Mouse (Mus musculus) embryonic fibroblast, embryonic 13.5 days (primary cell): Measurements from ENCODE around the gene Sdk2. TPM values are rescaled to one million over a fixed set of nuclear protein-coding genes. Genes with fewer than 3 reads are reported as not detected.

Experiments
- H3K27ac ChIP-seq: 2 replicates; pipeline ENCODE4 v1.5.1; 2012; ENCODE audit warnings: low read length, control low read depth, inconsistent platforms; ENCODE audit not compliant: insufficient read depth
- H3K4me1 ChIP-seq: 2 replicates; pipeline ENCODE4 v1.6.1; 2011; ENCODE audit warnings: low read length; ENCODE audit not compliant: control insufficient read depth, insufficient read depth
- H3K4me3 ChIP-seq: 2 replicates; pipeline ENCODE4 v1.5.1; 2011; ENCODE audit warnings: mild to moderate bottlenecking, control low read depth, low read length; ENCODE audit not compliant: insufficient read depth
- CTCF ChIP-seq: IDR thresholded peaks from 2 replicates; pipeline ENCODE4 v1.5.1; 2011; ENCODE audit warnings: mild to moderate bottlenecking, control low read depth, low read length, moderate library complexity, borderline replicate concordance; ENCODE audit not compliant: insufficient read depth
- POLR2A ChIP-seq: IDR thresholded peaks from 2 replicates; pipeline ENCODE4 v1.6.1; 2011; ENCODE audit warnings: low read depth, mild to moderate bottlenecking, control low read depth, low read length, moderate library complexity
- polyA plus RNA-seq: library from polyadenylated mRNA; stranded (reverse); fragments of >200 nt; gene quantifications from 2 replicates; pipeline ENCODE4 v1.2.4, GENCODE M21; 2011; ENCODE audit warnings: low read depth; ENCODE audit not compliant: missing spikeins, insufficient read length

The Sdk2 gene
- polyA plus RNA-seq, 1 experiment, result 0.83 TPM

DNA sequence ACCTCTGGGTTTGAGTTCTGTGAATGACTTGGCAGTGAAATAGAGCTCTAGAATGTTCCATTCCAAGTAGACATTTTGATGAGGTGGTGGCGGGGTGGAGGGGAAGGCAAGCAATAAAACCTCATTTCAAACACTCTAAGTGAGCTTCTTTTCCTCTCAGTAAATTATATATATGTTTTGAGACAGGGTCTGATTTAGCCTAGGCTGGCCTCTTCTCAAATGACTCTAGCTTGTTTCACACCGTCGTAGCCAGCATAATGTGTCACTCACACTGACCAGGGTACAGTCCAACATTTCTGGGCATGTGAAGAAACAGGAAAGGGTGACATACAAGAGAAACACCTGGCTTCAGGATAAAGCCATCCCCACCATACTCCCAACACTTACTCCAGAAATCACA lies 68.1 kb downstream of the Sdk2 start:
- TF ChIP-seq POLR2A (no peak), CTCF (no peak)
- H3K27ac ChIP-seq, result no peak overlapping the region
- H3K4me1 ChIP-seq, result no peaks in the 10 kb centered on the region
- H3K4me3 ChIP-seq, result no peak overlapping the region

DNA sequence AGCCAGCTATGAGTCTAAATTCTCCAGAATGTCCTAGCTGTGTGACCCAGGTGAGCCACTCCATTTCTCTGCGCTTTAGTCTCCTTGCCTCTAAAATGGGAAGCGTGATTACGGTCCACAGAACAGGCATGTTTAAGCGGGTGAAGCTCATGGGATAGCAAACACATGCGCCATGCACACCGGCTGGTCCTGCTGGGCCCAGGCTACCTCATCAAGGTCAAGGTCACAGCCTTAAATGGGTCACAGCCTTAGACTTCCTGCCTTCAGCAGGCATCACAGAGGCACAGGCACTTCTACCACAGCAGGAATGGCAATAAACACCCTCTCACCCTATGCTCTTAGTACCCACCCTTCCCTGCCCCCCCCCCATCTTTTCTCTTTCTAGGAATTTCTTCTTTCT lies 72.9 kb downstream of the Sdk2 start:
- Histone ChIP-seq H3K4me1 (no peaks in the 10 kb centered on the region), H3K27ac (no peak overlapping the region), H3K4me3 (no peak overlapping the region)
- TF ChIP-seq POLR2A, result no peak
- TF ChIP-seq CTCF, result no peak

DNA sequence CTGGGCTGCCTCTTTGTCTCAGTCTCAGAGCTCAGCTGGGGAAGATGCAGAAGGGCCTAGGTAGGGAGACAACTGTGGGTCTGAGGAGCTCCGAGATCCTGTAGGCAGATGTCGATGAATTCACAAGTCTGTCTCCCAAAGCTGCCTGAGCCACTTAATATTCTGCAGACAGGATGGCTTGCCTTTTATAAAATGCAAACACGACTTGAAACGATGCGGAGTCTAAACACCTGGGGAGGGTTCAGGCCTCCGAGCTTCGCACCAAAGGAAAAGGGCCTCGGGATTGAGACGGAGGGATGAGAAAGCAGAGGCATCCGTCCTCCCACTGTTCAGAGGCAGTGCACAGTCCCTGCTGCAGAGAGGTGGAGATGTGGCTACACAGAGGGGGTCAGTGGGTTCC lies 74.0 kb downstream of the Sdk2 start:
- TF ChIP-seq CTCF (no peak), POLR2A (no peak)
- Histone ChIP-seq H3K4me1 (no peaks in the 10 kb centered on the region), H3K27ac (no peak overlapping the region), H3K4me3 (no peak overlapping the region)

DNA sequence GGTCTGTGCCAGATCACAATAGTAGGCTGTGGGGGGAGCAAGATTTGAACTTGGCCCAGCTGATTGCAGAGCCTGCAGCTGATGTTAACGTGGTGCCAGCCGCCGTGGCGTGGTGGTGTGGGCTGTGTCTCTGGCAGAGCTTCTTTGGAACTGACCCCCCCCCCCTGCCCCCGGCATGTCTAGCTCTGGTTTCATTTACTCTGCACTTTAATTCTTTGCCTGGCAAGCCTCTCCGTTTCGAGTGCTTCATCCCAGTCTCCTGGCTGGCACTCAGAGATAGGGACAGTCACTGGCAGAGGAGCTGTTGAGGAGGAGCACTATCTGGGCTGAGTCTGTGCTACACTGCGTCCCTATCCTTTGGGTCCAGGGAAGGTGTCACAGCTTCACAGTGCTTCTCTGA lies 75.0 kb downstream of the Sdk2 start:
- H3K27ac ChIP-seq, result no peak overlapping the region
- TF ChIP-seq CTCF, result no peak
- no peak for TF ChIP-seq POLR2A
- no peak overlapping the region for H3K4me3 ChIP-seq
- no peaks in the 10 kb centered on the region for H3K4me1 ChIP-seq

DNA sequence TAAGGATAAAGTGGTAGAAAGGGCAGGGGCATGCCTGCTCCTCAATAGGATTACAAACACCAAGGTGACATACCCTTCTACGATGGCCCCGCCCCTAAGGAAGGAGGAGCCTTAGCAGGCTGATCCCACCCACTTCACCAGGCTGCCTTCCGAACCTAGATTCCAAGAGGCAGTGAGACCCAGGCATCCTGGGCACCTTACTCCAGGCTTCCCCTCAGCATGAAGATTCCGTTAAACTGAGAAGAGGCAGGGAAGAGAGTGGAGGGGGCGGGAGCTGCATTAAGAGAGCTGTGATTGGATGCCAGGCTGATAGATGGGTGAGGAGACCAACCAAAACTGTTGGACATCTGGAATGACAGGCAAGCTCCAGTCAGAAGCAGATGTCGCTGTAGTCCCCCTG lies 76.4 kb downstream of the Sdk2 start:
- TF ChIP-seq POLR2A (no peak), CTCF (no peak)
- Histone ChIP-seq H3K4me1 (no peaks in the 10 kb centered on the region), H3K27ac (no peak overlapping the region), H3K4me3 (no peak overlapping the region)

DNA sequence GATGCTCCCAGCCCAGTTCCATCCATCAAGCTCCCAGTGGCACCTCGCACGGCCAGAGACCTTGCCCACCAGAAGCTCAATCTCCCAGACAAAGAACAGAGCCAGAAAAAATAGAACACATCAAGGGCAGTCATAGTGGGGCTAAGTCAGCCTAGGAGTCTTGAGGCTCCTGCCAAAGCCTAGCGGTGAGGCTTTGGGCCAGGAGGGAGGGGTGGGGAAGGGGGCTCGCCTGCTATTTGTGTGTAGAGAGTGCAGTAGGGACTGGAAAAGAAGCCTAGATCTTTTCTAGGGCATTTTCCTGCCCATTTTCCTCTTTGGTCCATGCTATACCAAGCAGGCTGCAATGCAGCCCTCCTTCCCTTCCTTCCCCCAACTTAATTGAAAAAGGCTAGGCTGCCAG lies 76.8 kb downstream of the Sdk2 start:
- H3K4me3 ChIP-seq, result no peak overlapping the region
- TF ChIP-seq POLR2A, result no peak
- TF ChIP-seq CTCF, result no peak
- no peaks in the 10 kb centered on the region for H3K4me1 ChIP-seq
- H3K27ac ChIP-seq, result no peak overlapping the region

DNA sequence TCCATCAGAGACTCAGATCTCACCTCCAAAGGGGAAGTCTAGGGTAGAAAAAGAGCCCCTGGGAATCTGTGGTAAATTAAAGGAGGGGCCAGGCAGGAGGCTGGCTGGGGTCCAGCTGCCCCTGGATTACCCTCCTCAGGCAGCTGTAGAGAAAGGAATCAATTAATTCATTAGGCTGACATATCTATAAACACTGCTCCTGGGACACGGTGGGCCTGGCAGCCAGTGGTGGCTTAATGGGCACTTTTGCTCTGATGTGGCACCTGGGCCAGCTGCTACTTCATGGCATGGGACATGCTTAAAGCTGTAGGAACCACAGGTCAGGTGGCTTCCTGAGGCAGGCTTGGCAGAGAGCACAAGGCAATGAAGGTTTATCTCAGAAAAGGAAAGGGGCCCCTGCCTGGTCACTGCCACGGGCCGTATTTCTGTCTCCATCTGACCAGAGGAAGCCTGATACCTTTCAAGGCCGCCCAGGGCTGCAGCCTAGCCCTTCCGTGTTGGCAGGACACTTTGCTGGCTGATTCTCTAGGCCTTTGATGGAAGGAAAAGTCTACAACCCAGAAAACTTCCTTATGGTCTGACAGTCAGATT lies 80.9 kb downstream of the Sdk2 start:
- Histone ChIP-seq H3K4me3 (no peak overlapping the region), H3K4me1 (no peaks in the 10 kb centered on the region), H3K27ac (no peak overlapping the region)
- TF ChIP-seq CTCF (no peak), POLR2A (no peak)

DNA sequence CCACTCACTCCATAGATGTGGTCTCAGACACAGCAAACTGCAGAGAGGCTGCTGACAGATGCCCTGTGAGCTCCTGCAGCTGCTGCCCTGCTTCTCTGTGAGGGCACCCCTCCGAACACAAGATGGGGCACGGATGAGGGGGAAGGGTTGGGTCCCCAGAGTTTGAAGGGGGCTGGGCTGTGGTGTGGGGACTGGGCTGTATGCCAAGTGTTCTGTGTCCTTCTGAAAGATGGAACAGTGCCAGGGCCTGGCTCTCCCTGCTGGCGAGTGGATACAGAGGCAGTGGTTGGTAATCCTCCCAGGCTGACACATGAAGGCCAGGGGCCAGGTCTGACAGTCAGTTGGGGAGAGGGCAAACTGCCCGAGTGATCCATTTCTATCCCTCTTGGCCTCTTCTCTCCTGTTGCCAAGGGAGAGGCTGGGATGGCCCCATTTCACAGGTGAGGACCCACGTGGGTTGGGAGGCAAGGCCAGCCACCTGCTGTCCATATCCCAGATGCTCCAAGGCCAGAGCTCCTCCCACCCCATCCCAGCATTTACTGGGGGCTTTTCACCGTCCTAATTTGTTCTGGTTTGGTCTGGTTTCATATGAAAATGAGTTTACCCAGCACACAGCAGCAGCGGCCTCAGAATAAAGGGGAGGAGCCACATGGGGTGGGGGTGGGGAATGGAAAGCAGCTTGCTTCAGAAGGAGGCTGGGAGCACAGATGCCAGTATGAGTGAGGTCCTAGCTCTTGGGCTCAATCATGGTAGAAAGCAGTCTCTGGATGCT lies 84.9 kb downstream of the Sdk2 start:
- no peak overlapping the region for H3K27ac ChIP-seq
- no peaks in the 10 kb centered on the region for H3K4me1 ChIP-seq
- TF ChIP-seq CTCF, result no peak
- no peak overlapping the region for H3K4me3 ChIP-seq

DNA sequence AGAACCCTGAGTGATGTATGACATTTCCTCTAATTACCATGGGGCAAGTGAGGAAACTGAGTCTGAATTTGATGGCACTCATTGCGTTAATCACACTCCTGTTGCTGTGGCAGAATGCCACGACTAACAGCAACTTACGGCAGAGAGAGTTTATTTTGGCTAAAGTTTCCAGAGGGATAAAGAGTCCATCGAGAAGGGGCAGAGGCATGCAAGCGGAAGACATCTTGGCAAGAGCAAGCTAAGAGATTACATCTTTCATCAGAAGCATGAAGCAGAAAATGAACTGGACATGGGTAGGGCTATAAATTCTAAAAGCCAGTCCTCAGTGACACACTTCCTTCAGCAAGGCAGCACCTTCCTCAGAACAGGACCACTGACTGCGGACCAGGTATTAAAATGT lies 85.8 kb downstream of the Sdk2 start:
- no peak overlapping the region for H3K27ac ChIP-seq
- TF ChIP-seq CTCF (no peak), POLR2A (no peak)
- H3K4me3 ChIP-seq, result no peak overlapping the region
- no peaks in the 10 kb centered on the region for H3K4me1 ChIP-seq

DNA sequence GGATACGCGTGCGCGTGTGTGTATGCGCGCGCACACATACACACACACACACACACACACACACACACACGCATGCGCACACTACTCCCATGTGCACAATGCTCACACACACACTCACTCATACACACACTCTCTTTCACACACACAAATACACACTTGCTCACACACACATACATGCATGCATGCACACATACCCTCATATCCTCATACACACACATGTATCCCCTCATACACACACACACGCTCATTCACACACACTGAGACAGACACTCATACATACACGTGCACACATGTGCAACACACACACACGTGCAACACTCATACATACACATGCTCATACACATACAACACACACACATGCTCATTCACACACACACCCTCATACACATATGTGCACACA lies 88.5 kb downstream of the Sdk2 start:
- Histone ChIP-seq H3K4me1 (no peaks in the 10 kb centered on the region), H3K4me3 (no peak overlapping the region), H3K27ac (no peak overlapping the region)
- TF ChIP-seq CTCF, result no peak
- TF ChIP-seq POLR2A, result no peak
